In the genomic region with DNA sequence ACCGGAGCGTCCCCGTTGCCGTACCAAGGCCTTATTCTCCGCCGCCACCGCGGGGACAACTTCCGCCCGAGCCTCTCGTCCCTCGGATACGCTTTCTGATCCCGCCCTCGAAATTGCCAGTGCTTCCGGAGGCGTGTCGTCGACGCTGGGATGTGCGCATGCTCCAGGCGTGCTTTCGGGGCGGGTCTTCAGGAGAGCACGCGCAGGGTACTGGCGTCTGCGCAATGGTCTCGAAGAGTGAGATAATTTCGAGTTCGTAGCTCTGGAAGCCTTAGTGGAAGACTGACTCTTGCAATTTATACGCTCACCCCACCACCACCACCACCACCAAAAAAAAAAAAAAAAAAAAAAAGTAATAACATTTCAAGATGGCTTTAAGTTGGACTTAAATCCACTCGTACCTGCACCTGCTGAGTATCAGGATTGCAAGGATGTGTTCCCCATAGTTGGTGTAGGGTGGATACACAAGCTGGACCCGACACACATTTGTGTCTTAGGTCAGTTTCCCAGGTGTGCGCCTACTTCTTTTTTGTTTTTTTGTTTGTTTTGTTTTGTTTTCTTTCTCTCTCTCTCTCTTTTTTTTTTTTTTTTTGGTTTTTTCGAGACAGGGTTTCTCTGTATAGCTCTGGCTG, we compare ENCODE assay signal across 8 mouse cellular contexts. TPM values are rescaled to one million over a fixed set of nuclear protein-coding genes. Genes with fewer than 3 reads are reported as not detected.
DNase-seq lines count a peak whose midpoint lies in the region; ATAC-seq and TF ChIP-seq lines count a peak whose summit lies in the region.

Gene Zbtb43, minus strand, starts transcription at position 94 of the 632 bp plus-strand sequence.

- peaks cover 83% of the 10 kb centered on the region for H3K4me1 ChIP-seq in E14TG2a.4 (replicated peaks; ENCODE audit: low read depth, low read length)
- H3K4me1 ChIP-seq in forebrain, embryonic 13.5 days: peaks cover 31% of the 10 kb centered on the region
- peaks cover 14% of the 10 kb centered on the region for H3K4me1 ChIP-seq in liver, postnatal 0 days (ENCODE audit: insufficient read depth)
- H3K4me1 ChIP-seq in neural tube, embryonic 14.5 days (ENCODE audit: control insufficient read depth, insufficient read depth, low read length): peaks cover 15% of the 10 kb centered on the region

- intact Hi-C loops in heart, postnatal 10 days (cut with DNase I): no loop called here

- peak within 1 kb of the TSS; percentile 95 for H3K4me3 ChIP-seq in E14TG2a.4 (replicated peaks; ENCODE audit: low read length)
- H3K4me3 ChIP-seq in forebrain, embryonic 13.5 days: peak within 1 kb of the TSS; percentile 96
- peak within 1 kb of the TSS; percentile 97 for H3K4me3 ChIP-seq in liver, postnatal 0 days (ENCODE audit: low read depth, low read length)
- H3K4me3 ChIP-seq in neural tube, embryonic 14.5 days (ENCODE audit: low read depth, low read length): peak within 1 kb of the TSS; percentile 93

- ATAC-seq in forebrain, embryonic 13.5 days: peak; percentile 98
- peak; percentile 89 for ATAC-seq in liver, postnatal 0 days
- peak; percentile 94 for ATAC-seq in neural tube, embryonic 14.5 days (ENCODE audit: low read depth)

- H3K9ac ChIP-seq in forebrain, embryonic 13.5 days: peak within 1 kb of the TSS; percentile 97
- H3K9ac ChIP-seq in liver, postnatal 0 days (replicated peaks): peak within 1 kb of the TSS; percentile 98
- peak within 1 kb of the TSS; percentile 87 for H3K9ac ChIP-seq in neural tube, embryonic 14.5 days (replicated peaks; ENCODE audit: low read depth, low read length)

- no peak for TF ChIP-seq CTCF in E14TG2a.4 (conservative IDR thresholded peaks at IDR 0.05; ENCODE audit: low read length)
- no peak for TF ChIP-seq CTCF in liver, postnatal 0 days (IDR thresholded peaks at IDR 0.05; ENCODE audit: low read depth)

- 6% methylated on average over 36 of the region's 36 CpGs for WGBS in forebrain, embryonic 13.5 days
- WGBS in large intestine, adult 2 months: 5% methylated on average over 36 of the region's 36 CpGs
- WGBS in liver, postnatal 0 days (ENCODE audit: insufficient replicate concordance): 5% methylated on average over 36 of the region's 36 CpGs
- WGBS in neural tube, embryonic 14.5 days: 7% methylated on average over 36 of the region's 36 CpGs

- H3K27me3 ChIP-seq in E14TG2a.4 (ENCODE audit: insufficient read depth, low read length): no peaks in the 10 kb centered on the region
- no peaks in the 10 kb centered on the region; the same call in 1 of the 2 replicates for H3K27me3 ChIP-seq in forebrain, embryonic 13.5 days
- no peaks in the 10 kb centered on the region for H3K27me3 ChIP-seq in liver, postnatal 0 days (ENCODE audit: insufficient read depth, low read length)
- no peaks in the 10 kb centered on the region for H3K27me3 ChIP-seq in neural tube, embryonic 14.5 days (ENCODE audit: control insufficient read depth, insufficient read depth, low read length)

- peak within 1 kb of the TSS; percentile 93 for H3K4me2 ChIP-seq in forebrain, embryonic 13.5 days
- peak within 1 kb of the TSS; percentile 90 for H3K4me2 ChIP-seq in liver, postnatal 0 days (ENCODE audit: low read depth, low read length)
- peak within 1 kb of the TSS; percentile 80 for H3K4me2 ChIP-seq in neural tube, embryonic 14.5 days (ENCODE audit: low read depth, low read length)

- TF ChIP-seq EP300 in liver, postnatal 0 days (IDR thresholded peaks at IDR 0.05; ENCODE audit: low read depth): no peak

- no peaks in the 10 kb centered on the region for H3K9me3 ChIP-seq in E14TG2a.4 (ENCODE audit: low read length)
- no peaks in the 10 kb centered on the region for H3K9me3 ChIP-seq in forebrain, embryonic 13.5 days (replicated peaks)
- no peaks in the 10 kb centered on the region for H3K9me3 ChIP-seq in liver, postnatal 0 days (ENCODE audit: low read length)
- H3K9me3 ChIP-seq in neural tube, embryonic 14.5 days (ENCODE audit: control insufficient read depth, low read length): no peaks in the 10 kb centered on the region

- peak; percentile 94 for DNase-seq in c-Kit-positive CD71-positive TER-119-positive erythroid progenitor cells, embryonic 14.5 days (ENCODE audit: low spot score)
- peak; percentile 97 to 98 for DNase-seq in heart, postnatal 10 days
- peak; percentile 90 for DNase-seq in large intestine, adult 2 months (ENCODE audit: low read depth, low spot score)
- peak; percentile 97 for DNase-seq in liver, postnatal 0 days
- peak; percentile 96 for DNase-seq in testis, postnatal 10 days (ENCODE audit: low spot score)

- H3K27ac ChIP-seq in forebrain, embryonic 13.5 days: peak within 1 kb of the TSS; percentile 48; the same call in 1 of the 2 replicates
- H3K27ac ChIP-seq in liver, postnatal 0 days (ENCODE audit: low read depth): peak within 1 kb of the TSS; percentile 98
- H3K27ac ChIP-seq in neural tube, embryonic 14.5 days (ENCODE audit: low read depth, low read length): no peak within 1 kb of the TSS

- peaks cover 38% of the 10 kb centered on the region for H3K36me3 ChIP-seq in E14TG2a.4 (ENCODE audit: insufficient read depth, low read length)
- peaks cover 7% of the 10 kb centered on the region for H3K36me3 ChIP-seq in forebrain, embryonic 13.5 days (ENCODE audit: poor library complexity, severe bottlenecking)
- 0 out of 2 replicates have a peak, but pooled peaks cover 4% of the 10 kb centered on the region for H3K36me3 ChIP-seq in liver, postnatal 0 days (replicated peaks; ENCODE audit: insufficient read depth, low read length)
- H3K36me3 ChIP-seq in neural tube, embryonic 14.5 days (ENCODE audit: control insufficient read depth, insufficient read depth, low read length): no peaks in the 10 kb centered on the region; the same call in 1 of the 2 replicates

RNA-seq across cellular contexts. Expression of gene Zbtb43, which starts in this region (rescaled TPM):
- 27.6 and 29.7 TPM in 2 replicates for polyA plus RNA-seq in forebrain, embryonic 13.5 days (2015; fragmentation: Nextera tagmentation; extraction: Ambion mirVana)
- total RNA-seq in heart, postnatal 10 days (2021): 10 to 100 TPM; 20.1 to 20.5 TPM
- 6.3 and 11.7 TPM in 2 replicates for polyA plus RNA-seq in large intestine, adult 2 months (2012; rRNA removed)
- polyA plus RNA-seq in liver, postnatal 0 days (2015; fragmentation: Nextera tagmentation; extraction: Ambion mirVana): 6.1 and 8.0 TPM in 2 replicates
- polyA plus RNA-seq in neural tube, embryonic 14.5 days (2014; fragmentation: Nextera tagmentation; extraction: Ambion mirVana): 29.4 and 31.9 TPM in 2 replicates
